Mouse (Mus musculus) neural tube, embryonic 11.5 days (tissue): Measurements from ENCODE around the gene Cga. TPM values are rescaled to one million over a fixed set of nuclear protein-coding genes. Genes with fewer than 3 reads are reported as not detected.

ENCODE experiments used
- ATAC-seq: fragments of 200-750 bp; cut with Nextera tagmentation; 2 replicates; pipeline ENCODE4 v1.8.0; 2017; ENCODE audit warnings: moderate number of reproducible peaks, mild to moderate bottlenecking, moderate TSS enrichment, moderate library complexity; ENCODE audit not compliant: insufficient read depth, low FRiP score, low TSS enrichment
- DNase-seq: peaks from one replicate; pipeline ENCODE4 v3.0.0-alpha.2; 2015; ENCODE audit warnings: low spot score
- H3K27ac ChIP-seq: fragments of 300-500 bp; sonication (generic); 2 replicates; pipeline ENCODE4 v1.5.1; 2014; ENCODE audit warnings: low read depth, mild to moderate bottlenecking, low read length
- H3K27me3 ChIP-seq: fragments of 300-500 bp; sonication (generic); 2 replicates; pipeline ENCODE4 v1.6.1; 2014; ENCODE audit warnings: mild to moderate bottlenecking, low read length, mixed read lengths; ENCODE audit not compliant: control insufficient read depth, insufficient read depth
- H3K36me3 ChIP-seq: fragments of 300-500 bp; sonication (generic); 2 replicates; pipeline ENCODE4 v1.6.1; 2014; ENCODE audit warnings: mild to moderate bottlenecking, low read length, moderate library complexity, mixed read lengths; ENCODE audit not compliant: control insufficient read depth, insufficient read depth
- H3K4me1 ChIP-seq: fragments of 300-500 bp; sonication (generic); 2 replicates; pipeline ENCODE4 v1.6.1; 2014; ENCODE audit warnings: low read length, mixed read lengths; ENCODE audit not compliant: control insufficient read depth, insufficient read depth
- H3K4me2 ChIP-seq: fragments of 300-500 bp; sonication (generic); 2 replicates; pipeline ENCODE4 v1.6.1; 2014; ENCODE audit warnings: low read depth, mild to moderate bottlenecking, moderate library complexity
- H3K4me3 ChIP-seq: fragments of 300-500 bp; sonication (generic); 2 replicates; pipeline ENCODE4 v1.5.1; 2014; ENCODE audit warnings: low read depth, low read length
- H3K9ac ChIP-seq: fragments of 300-500 bp; sonication (generic); 2 replicates; pipeline ENCODE4 v1.6.1; 2014; ENCODE audit warnings: mild to moderate bottlenecking, low read length
- H3K9me3 ChIP-seq: fragments of 300-500 bp; sonication (generic); 2 replicates; pipeline ENCODE4 v1.6.1; 2016; ENCODE audit warnings: low read length; ENCODE audit not compliant: control insufficient read depth
- WGBS: fragments of 180-500 bp; shearing (Covaris S2); extraction: QIAGEN DNeasy Blood & Tissue Kit; methylation state at CpG from one replicate; pipeline ENCODE4 v1.1.7; 2014; 5-methylcytosine and 5-hydroxymethylcytosine counted together
- polyA plus RNA-seq: library from polyadenylated mRNA; unstranded; fragments of >200 nt; fragmentation: Nextera tagmentation; extraction: Ambion mirVana; gene quantifications from 2 replicates; pipeline ENCODE4 v1.2.1, GENCODE M21; 2014

Gene Cga
- polyA plus RNA-seq, 1 experiment from 2014 or later = not detected

GRCm38 (mm10) chr4:34885631-34886351 lies 7.8 kb upstream of the Cga start:
- H3K27me3 ChIP-seq = no peaks in the 10 kb centered on the region
- no peak overlapping the region; the same call in 1 of the 2 replicates for H3K9ac ChIP-seq
- H3K9me3 ChIP-seq = no peaks in the 10 kb centered on the region
- H3K4me1 ChIP-seq = peaks cover 12% of the 10 kb centered on the region
- no peak for DNase-seq
- WGBS = 62% methylated on average over 9 of the region's 9 CpGs
- no peak overlapping the region for H3K27ac ChIP-seq
- no peaks in the 10 kb centered on the region for H3K36me3 ChIP-seq
- ATAC-seq = no peak
- H3K4me3 ChIP-seq = no peak overlapping the region
- H3K4me2 ChIP-seq = peak overlapping the region; percentile 82

GRCm38 (mm10) chr4:34886490-34887111 lies 7.0 kb upstream of the Cga start:
- H3K4me3 ChIP-seq = peak overlapping the region; percentile 68
- WGBS = 0% methylated on average over 48 of the region's 48 CpGs
- H3K4me1 ChIP-seq = peaks cover 7% of the 10 kb centered on the region
- H3K27ac ChIP-seq = peak overlapping the region; percentile 92
- DNase-seq (peak; percentile 85), ATAC-seq (peak; percentile 60)
- H3K27me3 ChIP-seq = no peaks in the 10 kb centered on the region
- H3K9me3 ChIP-seq = no peaks in the 10 kb centered on the region
- no peaks in the 10 kb centered on the region for H3K36me3 ChIP-seq
- H3K4me2 ChIP-seq = peak overlapping the region; percentile 82
- H3K9ac ChIP-seq = peak overlapping the region; percentile 85

- DNase-seq (no peak), ATAC-seq (no peak)
- WGBS = 14% methylated on average over 7 of the region's 7 CpGs
- Histone ChIP-seq H3K4me1 (peaks cover 7% of the 10 kb centered on the region), H3K9ac (no peak overlapping the region; the same call in 1 of the 2 replicates), H3K4me2 (peak overlapping the region; percentile 82), H3K27ac (no peak overlapping the region), H3K36me3 (no peaks in the 10 kb centered on the region), H3K9me3 (no peaks in the 10 kb centered on the region), H3K27me3 (no peaks in the 10 kb centered on the region), H3K4me3 (peak overlapping the region; percentile 68)
Observed at GRCm38 (mm10) chr4:34887295-34887694, 6.3 kb upstream of the Cga start.

- no peak overlapping the region for H3K27ac ChIP-seq
- no peak overlapping the region for H3K4me2 ChIP-seq
- ATAC-seq = no peak
- no peak for DNase-seq
- H3K9me3 ChIP-seq = no peaks in the 10 kb centered on the region
- WGBS = 8% methylated on average over 15 of the region's 15 CpGs
- no peak overlapping the region for H3K4me3 ChIP-seq
- no peaks in the 10 kb centered on the region for H3K36me3 ChIP-seq
- peaks cover 3% of the 10 kb centered on the region; the same call in 1 of the 2 replicates for H3K4me1 ChIP-seq
- H3K27me3 ChIP-seq = no peaks in the 10 kb centered on the region
- H3K9ac ChIP-seq = no peak overlapping the region
Observed at GRCm38 (mm10) chr4:34889101-34889811, 4.3 kb upstream of the Cga start.

DNA sequence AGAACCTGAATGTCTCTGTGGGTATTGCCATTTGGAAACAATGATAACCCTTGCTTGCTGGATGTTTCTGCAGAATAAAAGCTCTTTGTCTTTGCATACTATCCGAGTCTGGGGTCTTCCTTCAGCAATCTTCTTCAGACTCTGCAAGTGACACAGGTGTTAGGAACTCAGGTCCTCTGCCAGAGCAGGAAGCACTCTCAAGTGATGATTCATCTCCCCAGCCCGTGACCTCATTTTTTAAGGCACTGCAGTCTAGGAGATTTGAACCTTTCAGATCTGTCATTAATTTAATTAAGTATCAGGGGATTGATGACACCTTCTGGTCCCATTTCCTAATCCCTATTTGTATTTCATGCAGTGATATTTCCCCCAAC lies 3.8 kb upstream of the Cga start:
- DNase-seq (no peak), ATAC-seq (no peak)
- no peak overlapping the region for H3K27ac ChIP-seq
- no peaks in the 10 kb centered on the region for H3K27me3 ChIP-seq
- H3K9ac ChIP-seq = no peak overlapping the region
- 22% methylated on average over 2 of the region's 2 CpGs for WGBS
- no peak overlapping the region for H3K4me2 ChIP-seq
- no peaks in the 10 kb centered on the region for H3K9me3 ChIP-seq
- peaks cover 3% of the 10 kb centered on the region; the same call in 1 of the 2 replicates for H3K4me1 ChIP-seq
- no peak overlapping the region for H3K4me3 ChIP-seq
- H3K36me3 ChIP-seq = no peaks in the 10 kb centered on the region

- no peaks in the 10 kb centered on the region for H3K27me3 ChIP-seq
- DNase-seq (no peak), ATAC-seq (no peak)
- H3K9me3 ChIP-seq = no peaks in the 10 kb centered on the region
- H3K4me1 ChIP-seq = no peaks in the 10 kb centered on the region
- H3K27ac ChIP-seq = no peak overlapping the region
- WGBS = 70% methylated on average over 2 of the region's 2 CpGs
- no peak overlapping the region for H3K9ac ChIP-seq
- H3K36me3 ChIP-seq = no peaks in the 10 kb centered on the region
- H3K4me2 ChIP-seq = no peak overlapping the region
- H3K4me3 ChIP-seq = no peak overlapping the region
Observed at GRCm38 (mm10) chr4:34898497-34898896, 4.9 kb downstream of the Cga start.

DNA sequence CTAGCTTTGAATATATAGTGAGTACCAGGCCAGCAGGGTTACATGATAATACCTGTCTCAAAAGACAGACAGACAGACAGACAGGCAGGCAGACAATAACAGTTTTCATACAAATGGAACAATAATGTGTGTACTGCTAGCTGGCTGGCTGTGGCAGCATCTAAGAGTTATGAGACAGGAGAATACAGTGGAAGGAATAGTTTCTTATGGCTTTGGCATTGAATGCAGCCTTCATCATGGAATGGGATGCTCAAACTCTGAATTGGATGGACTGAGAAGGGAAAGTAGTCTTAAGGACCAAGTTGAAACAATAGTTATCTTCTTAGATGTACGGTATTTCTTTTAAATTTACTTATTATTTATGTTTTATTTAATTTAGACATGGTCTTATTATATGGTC lies 5.7 kb downstream of the Cga start:
- DNase-seq = no peak
- 91% methylated on average over 1 of the region's 1 CpGs for WGBS
- no peaks in the 10 kb centered on the region for H3K9me3 ChIP-seq
- no peak overlapping the region for H3K4me3 ChIP-seq
- no peaks in the 10 kb centered on the region for H3K4me1 ChIP-seq
- H3K4me2 ChIP-seq = no peak overlapping the region
- no peaks in the 10 kb centered on the region for H3K36me3 ChIP-seq
- H3K27ac ChIP-seq = no peak overlapping the region
- no peak overlapping the region for H3K9ac ChIP-seq
- no peak for ATAC-seq
- no peaks in the 10 kb centered on the region for H3K27me3 ChIP-seq

GRCm38 (mm10) chr4:34900155-34900554 lies 6.6 kb downstream of the Cga start:
- H3K9me3 ChIP-seq = no peaks in the 10 kb centered on the region
- no peak overlapping the region for H3K9ac ChIP-seq
- H3K4me1 ChIP-seq = no peaks in the 10 kb centered on the region
- 74% methylated on average over 9 of the region's 9 CpGs for WGBS
- H3K4me3 ChIP-seq = no peak overlapping the region
- no peaks in the 10 kb centered on the region for H3K27me3 ChIP-seq
- no peak overlapping the region for H3K27ac ChIP-seq
- DNase-seq = peak; percentile 19
- no peaks in the 10 kb centered on the region for H3K36me3 ChIP-seq
- no peak for ATAC-seq
- no peak overlapping the region for H3K4me2 ChIP-seq
